Mouse (Mus musculus) heart, embryonic 15.5 days (tissue): ENCODE data around the gene Cisd3. TPM values are rescaled to one million over a fixed set of nuclear protein-coding genes. Genes with fewer than 3 reads are reported as not detected.

Source experiments
- ATAC-seq: fragments of 200-750 bp; cut with Nextera tagmentation; replicated peaks from 2 replicates; pipeline ENCODE4 v1.8.0; 2017; ENCODE audit warnings: low read depth, moderate TSS enrichment; ENCODE audit not compliant: insufficient number of reproducible peaks, insufficient read depth, low FRiP score
- H3K27ac ChIP-seq: fragments of 300-500 bp; sonication (generic); 2 replicates; pipeline ENCODE4 v1.5.1; 2015; ENCODE audit warnings: mild to moderate bottlenecking, inconsistent platforms
- H3K27me3 ChIP-seq: fragments of 300-500 bp; sonication (generic); 2 replicates; pipeline ENCODE4 v1.6.1; 2015; ENCODE audit warnings: inconsistent platforms
- H3K36me3 ChIP-seq: fragments of 300-500 bp; sonication (generic); 2 replicates; pipeline ENCODE4 v1.6.1; 2015; ENCODE audit warnings: mild to moderate bottlenecking, inconsistent platforms
- H3K4me1 ChIP-seq: fragments of 300-500 bp; sonication (generic); replicated peaks from 2 replicates; pipeline ENCODE4 v1.6.1; 2015; ENCODE audit warnings: inconsistent platforms
- H3K4me2 ChIP-seq: fragments of 300-500 bp; sonication (generic); 2 replicates; pipeline ENCODE4 v1.6.1; 2015; ENCODE audit warnings: inconsistent platforms, mild to moderate bottlenecking, moderate library complexity
- H3K4me3 ChIP-seq: fragments of 300-500 bp; sonication (generic); 2 replicates; pipeline ENCODE4 v1.5.1; 2015; ENCODE audit warnings: mild to moderate bottlenecking, inconsistent platforms
- H3K9ac ChIP-seq: fragments of 300-500 bp; sonication (generic); 2 replicates; pipeline ENCODE4 v1.6.1; 2015; ENCODE audit warnings: mild to moderate bottlenecking, inconsistent platforms
- H3K9me3 ChIP-seq: fragments of 300-500 bp; sonication (generic); replicated peaks from 2 replicates; pipeline ENCODE4 v1.6.1; 2016; ENCODE audit warnings: inconsistent platforms
- WGBS: fragments of 180-500 bp; shearing (Covaris S2); methylation state at CpG from one replicate; pipeline ENCODE4 v1.1.7; 2015; ENCODE audit warnings: mixed read lengths; 5-methylcytosine and 5-hydroxymethylcytosine counted together
- polyA plus RNA-seq: library from polyadenylated mRNA; unstranded; fragments of >200 nt; fragmentation: Nextera tagmentation; extraction: Ambion mirVana; gene quantifications from 2 replicates; pipeline ENCODE4 v1.2.1, GENCODE M21; 2015

The Cisd3 gene
- polyA plus RNA-seq, 1 experiment from 2014 or later: 69.4 TPM

- peaks cover 94% of the 10 kb centered on the region for H3K36me3 ChIP-seq
- no peak overlapping the region for H3K27ac ChIP-seq
- peaks cover 10% of the 10 kb centered on the region for H3K4me1 ChIP-seq
- WGBS: 74% methylated on average over 15 of the region's 15 CpGs
- no peaks in the 10 kb centered on the region for H3K27me3 ChIP-seq
- ATAC-seq: no peak
- no peak overlapping the region for H3K4me2 ChIP-seq
- H3K4me3 ChIP-seq: no peak overlapping the region
- no peak overlapping the region for H3K9ac ChIP-seq
- no peaks in the 10 kb centered on the region for H3K9me3 ChIP-seq
These were observed 9.4 kb upstream of the Cisd3 start for GRCm38 (mm10) chr11:97676050-97676754.

GRCm38 (mm10) chr11:97677381-97677780, 8.2 kb upstream of the Cisd3 start:
- Histone ChIP-seq H3K4me2 (no peak overlapping the region), H3K4me1 (peaks cover 9% of the 10 kb centered on the region), H3K4me3 (no peak overlapping the region), H3K27ac (no peak overlapping the region), H3K9ac (no peak overlapping the region), H3K36me3 (peaks cover 94% of the 10 kb centered on the region), H3K27me3 (no peaks in the 10 kb centered on the region), H3K9me3 (no peaks in the 10 kb centered on the region)
- WGBS: 70% methylated on average over 15 of the region's 15 CpGs
- ATAC-seq: no peak

- no peaks in the 10 kb centered on the region for H3K27me3 ChIP-seq
- H3K4me1 ChIP-seq: peaks cover 12% of the 10 kb centered on the region
- WGBS: 73% methylated on average over 8 of the region's 8 CpGs
- H3K9me3 ChIP-seq: no peaks in the 10 kb centered on the region
- no peak overlapping the region for H3K4me3 ChIP-seq
- no peak overlapping the region for H3K27ac ChIP-seq
- no peak overlapping the region for H3K9ac ChIP-seq
- H3K4me2 ChIP-seq: no peak overlapping the region
- no peak; the same call in 1 of the 2 replicates for ATAC-seq
- peaks cover 93% of the 10 kb centered on the region for H3K36me3 ChIP-seq
These were observed 7.8 kb upstream of the Cisd3 start for GRCm38 (mm10) chr11:97677842-97678241.

- peaks cover 12% of the 10 kb centered on the region for H3K4me1 ChIP-seq
- H3K4me3 ChIP-seq: no peak overlapping the region
- 85% methylated on average over 15 of the region's 15 CpGs for WGBS
- ATAC-seq: no peak
- no peaks in the 10 kb centered on the region for H3K27me3 ChIP-seq
- no peak overlapping the region for H3K9ac ChIP-seq
- no peak overlapping the region for H3K27ac ChIP-seq
- no peak overlapping the region for H3K4me2 ChIP-seq
- H3K36me3 ChIP-seq: peaks cover 89% of the 10 kb centered on the region
- no peaks in the 10 kb centered on the region for H3K9me3 ChIP-seq
These were observed 7.3 kb upstream of the Cisd3 start for GRCm38 (mm10) chr11:97678301-97678700.

GRCm38 (mm10) chr11:97680430-97680829, 5.2 kb upstream of the Cisd3 start:
- Histone ChIP-seq H3K9ac (peak overlapping the region; percentile 14; the same call in 1 of the 2 replicates), H3K4me1 (peaks cover 26% of the 10 kb centered on the region), H3K27ac (peak overlapping the region; percentile 51), H3K36me3 (peaks cover 67% of the 10 kb centered on the region), H3K27me3 (no peaks in the 10 kb centered on the region), H3K9me3 (no peaks in the 10 kb centered on the region), H3K4me2 (0 out of 2 replicates have a peak overlapping the region, but pooled peaks have one; percentile 8), H3K4me3 (no peak overlapping the region)
- 70% methylated on average over 12 of the region's 12 CpGs for WGBS
- peak; percentile 48; the same call in 1 of the 2 replicates for ATAC-seq

GRCm38 (mm10) chr11:97682504-97683055, 3.0 kb upstream of the Cisd3 start:
- Histone ChIP-seq H3K4me1 (peaks cover 42% of the 10 kb centered on the region), H3K9ac (no peak overlapping the region; the same call in 1 of the 2 replicates), H3K4me3 (no peak overlapping the region), H3K36me3 (peaks cover 48% of the 10 kb centered on the region), H3K4me2 (no peak overlapping the region), H3K9me3 (no peaks in the 10 kb centered on the region), H3K27ac (no peak overlapping the region), H3K27me3 (no peaks in the 10 kb centered on the region)
- WGBS: 69% methylated on average over 6 of the region's 6 CpGs
- ATAC-seq: no peak

GRCm38 (mm10) chr11:97684063-97684680, 1.5 kb upstream of the Cisd3 start:
- H3K36me3 ChIP-seq: peaks cover 38% of the 10 kb centered on the region
- no peaks in the 10 kb centered on the region for H3K27me3 ChIP-seq

GRCm38 (mm10) chr11:97684766-97685165, 860 bp upstream of the Cisd3 start:
- Histone ChIP-seq H3K4me2 (peak overlapping the region; percentile 79; the same call in 1 of the 2 replicates), H3K36me3 (peaks cover 38% of the 10 kb centered on the region), H3K27ac (peak overlapping the region; percentile 82), H3K27me3 (no peaks in the 10 kb centered on the region), H3K9ac (peak overlapping the region; percentile 9), H3K4me1 (peaks cover 42% of the 10 kb centered on the region), H3K4me3 (0 out of 2 replicates have a peak overlapping the region, but pooled peaks have one; percentile 46), H3K9me3 (no peaks in the 10 kb centered on the region)
- ATAC-seq: no peak
- 46% methylated on average over 7 of the region's 7 CpGs for WGBS

More at GRCm38 (mm10) chr11:97684063-97684680, 1.5 kb upstream of the Cisd3 start:
- Histone ChIP-seq H3K4me2 (no peak overlapping the region), H3K4me1 (peaks cover 42% of the 10 kb centered on the region), H3K9ac (no peak overlapping the region; the same call in 1 of the 2 replicates), H3K9me3 (no peaks in the 10 kb centered on the region), H3K27ac (peak overlapping the region; percentile 82; the same call in 1 of the 2 replicates), H3K4me3 (no peak overlapping the region)
- WGBS: 75% methylated on average over 6 of the region's 6 CpGs
- no peak for ATAC-seq

GRCm38 (mm10) chr11:97686322-97686908, 789 bp downstream of the Cisd3 start:
- no peak for ATAC-seq
- H3K36me3 ChIP-seq: peaks cover 39% of the 10 kb centered on the region
- H3K4me2 ChIP-seq: peak overlapping the region; percentile 79
- H3K9me3 ChIP-seq: no peaks in the 10 kb centered on the region
- H3K27me3 ChIP-seq: no peaks in the 10 kb centered on the region
- peak overlapping the region; percentile 46 for H3K4me3 ChIP-seq
- peak overlapping the region; percentile 57; the same call in 1 of the 2 replicates for H3K27ac ChIP-seq
- peak overlapping the region; percentile 44 for H3K9ac ChIP-seq
- peaks cover 32% of the 10 kb centered on the region for H3K4me1 ChIP-seq
- 65% methylated on average over 11 of the region's 11 CpGs for WGBS

- no peak for ATAC-seq
- WGBS: 79% methylated on average over 3 of the region's 3 CpGs
- H3K36me3 ChIP-seq: peaks cover 39% of the 10 kb centered on the region
- peaks cover 32% of the 10 kb centered on the region for H3K4me1 ChIP-seq
- peak overlapping the region; percentile 79 for H3K4me2 ChIP-seq
- no peak overlapping the region for H3K27ac ChIP-seq
- 0 out of 2 replicates have a peak overlapping the region, but pooled peaks have one; percentile 46 for H3K4me3 ChIP-seq
- H3K27me3 ChIP-seq: no peaks in the 10 kb centered on the region
- H3K9ac ChIP-seq: peak overlapping the region; percentile 44; the same call in 1 of the 2 replicates
- no peaks in the 10 kb centered on the region for H3K9me3 ChIP-seq
These were observed 1.4 kb downstream of the Cisd3 start for GRCm38 (mm10) chr11:97687061-97687460.

GRCm38 (mm10) chr11:97689861-97690260, 4.2 kb downstream of the Cisd3 start:
- ATAC-seq: no peak
- no peak overlapping the region for H3K4me3 ChIP-seq
- H3K27ac ChIP-seq: no peak overlapping the region
- no peak overlapping the region for H3K4me2 ChIP-seq
- H3K4me1 ChIP-seq: peaks cover 31% of the 10 kb centered on the region
- H3K9ac ChIP-seq: no peak overlapping the region
- 30% methylated on average over 10 of the region's 10 CpGs for WGBS
- H3K36me3 ChIP-seq: peaks cover 39% of the 10 kb centered on the region
- H3K9me3 ChIP-seq: no peaks in the 10 kb centered on the region
- no peaks in the 10 kb centered on the region for H3K27me3 ChIP-seq
